Mouse (Mus musculus) retina, postnatal 1 day (tissue): ENCODE measurements at regions not wholly inside any gene's neighbourhood (a gene's known extent, or its start where the extent isn't known, plus 50 kb on each side); places are given as distances from the start of the nearest gene placed in this dataset.
A peak's percentile ranks its signal among the peaks of the same experiment; 100 is the strongest.

Source experiments
- DNase-seq: peaks from one replicate; pipeline ENCODE4 v3.0.0-alpha.2; 2012

DNA sequence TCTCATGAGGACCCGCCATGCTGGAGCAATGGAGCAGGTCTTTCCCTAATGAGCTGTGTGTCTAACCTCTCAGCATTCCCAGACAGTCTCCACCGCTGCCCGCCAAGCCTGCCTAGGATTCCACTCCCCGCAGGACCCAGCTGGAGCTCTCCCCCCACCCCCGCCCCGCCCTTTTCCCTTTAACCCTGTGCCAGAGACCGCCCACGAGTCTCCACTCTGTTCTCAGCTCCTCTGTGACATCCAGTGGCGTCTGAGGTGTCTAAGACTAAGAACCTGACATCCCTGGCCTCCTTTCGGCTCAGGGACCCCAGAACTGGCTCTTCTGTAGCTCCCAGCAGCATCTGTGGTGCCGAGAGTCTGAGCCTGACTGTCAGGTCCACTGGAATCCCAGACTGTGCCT, 50.9 kb upstream of the Tpp2 start:
- peak; percentile 23 for DNase-seq

DNA sequence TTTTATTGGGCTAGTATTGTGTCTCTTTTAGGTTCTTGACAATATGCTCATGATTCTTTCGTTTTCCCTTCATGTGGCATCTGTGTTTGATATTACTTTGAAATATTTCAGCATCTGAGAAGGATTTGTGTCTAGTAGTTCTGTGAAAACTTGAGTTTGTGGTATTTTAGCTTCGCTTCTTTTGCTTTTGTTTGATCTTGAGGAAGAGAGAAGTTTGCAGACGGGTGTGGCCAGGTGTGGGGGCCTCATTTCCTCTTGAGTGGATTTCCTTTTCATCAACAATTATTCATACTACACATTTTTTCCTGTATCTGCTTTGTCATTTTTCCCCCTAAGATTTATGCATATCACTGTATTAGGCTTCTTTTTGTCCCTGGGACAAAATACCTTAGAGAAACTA, 52.8 kb upstream of the Uxs1 start:
- no peak for DNase-seq

DNA sequence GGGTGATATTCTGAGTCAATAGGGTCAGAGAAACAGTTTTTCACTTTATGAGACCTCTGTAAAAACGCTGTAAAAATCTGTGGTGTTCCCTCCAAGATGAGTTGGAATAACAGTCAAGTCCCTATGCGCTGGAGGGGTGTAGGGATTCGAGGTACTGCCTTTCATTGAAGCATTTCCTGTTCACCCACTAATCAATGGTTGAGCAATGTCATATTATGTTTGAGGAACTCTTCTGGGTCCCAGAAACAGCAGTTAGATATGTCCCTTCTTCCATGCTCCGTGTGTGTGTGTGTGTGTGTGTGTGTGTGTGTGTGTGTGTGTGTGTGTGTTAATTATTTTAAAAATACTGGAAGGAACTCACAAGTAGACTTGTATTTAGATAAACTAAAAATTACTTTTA, 52.3 kb upstream of the Uxs1 start:
- DNase-seq = no peak

- DNase-seq = no peak
Observed at GRCm38 (mm10) chr1:43879163-43879562, 51.6 kb upstream of the Uxs1 start.

- DNase-seq = no peak
Observed at GRCm38 (mm10) chr1:43878163-43878562, 50.6 kb upstream of the Uxs1 start.

- no peak for DNase-seq
Observed at GRCm38 (mm10) chr1:43877704-43878103, 50.1 kb upstream of the Uxs1 start.
